Mouse (Mus musculus) hindbrain, embryonic 14.5 days (tissue): ENCODE measurements around the gene Wfdc8. TPM values are rescaled to one million over a fixed set of nuclear protein-coding genes. Genes with fewer than 3 reads are reported as not detected.

Experiments used
- ATAC-seq: fragments of 200-750 bp; cut with Nextera tagmentation; 2 replicates; pipeline ENCODE4 v1.8.0; 2017; ENCODE audit warnings: moderate number of reproducible peaks, mild to moderate bottlenecking, moderate TSS enrichment, moderate library complexity; ENCODE audit not compliant: low FRiP score
- DNase-seq: peaks from one replicate; pipeline ENCODE4 v3.0.0-alpha.2; 2015; ENCODE audit warnings: low spot score
- H3K27ac ChIP-seq: fragments of 300-500 bp; sonication (generic); 2 replicates; pipeline ENCODE4 v1.5.1; 2014; ENCODE audit warnings: mild to moderate bottlenecking, moderate library complexity
- H3K27me3 ChIP-seq: fragments of 300-500 bp; sonication (generic); 2 replicates; pipeline ENCODE4 v1.6.1; 2014; ENCODE audit warnings: mild to moderate bottlenecking, low read length, mixed read lengths; ENCODE audit not compliant: control insufficient read depth, insufficient read depth
- H3K36me3 ChIP-seq: fragments of 300-500 bp; sonication (generic); replicated peaks from 2 replicates; pipeline ENCODE4 v1.6.1; 2014; ENCODE audit not compliant: control insufficient read depth, insufficient read depth
- H3K4me1 ChIP-seq: fragments of 300-500 bp; sonication (generic); replicated peaks from 2 replicates; pipeline ENCODE4 v1.6.1; 2014; ENCODE audit warnings: antibody characterized with exemption, low read length, mixed read lengths; ENCODE audit not compliant: control insufficient read depth, insufficient read depth
- H3K4me2 ChIP-seq: fragments of 300-500 bp; sonication (generic); replicated peaks from 2 replicates; pipeline ENCODE4 v1.6.1; 2014; ENCODE audit warnings: mild to moderate bottlenecking, moderate library complexity
- H3K4me3 ChIP-seq: fragments of 300-500 bp; sonication (generic); replicated peaks from 2 replicates; pipeline ENCODE4 v1.5.1; 2014; ENCODE audit warnings: mild to moderate bottlenecking, low read length
- H3K9ac ChIP-seq: fragments of 300-500 bp; sonication (generic); 2 replicates; pipeline ENCODE4 v1.6.1; 2014
- H3K9me3 ChIP-seq: fragments of 300-500 bp; sonication (generic); 2 replicates; pipeline ENCODE4 v1.6.1; 2016; ENCODE audit warnings: low read length; ENCODE audit not compliant: control insufficient read depth
- WGBS: fragments of 180-500 bp; shearing (Covaris S2); extraction: QIAGEN DNeasy Blood & Tissue Kit; methylation state at CpG from one replicate; pipeline ENCODE4 v1.1.7; 2014; 5-methylcytosine and 5-hydroxymethylcytosine counted together
- polyA plus RNA-seq: library from polyadenylated mRNA; unstranded; fragments of >200 nt; fragmentation: Nextera tagmentation; extraction: Ambion mirVana; gene quantifications from 2 replicates; pipeline ENCODE4 v1.2.1, GENCODE M21; 2014

Wfdc8 gene
- polyA plus RNA-seq, 1 experiment from 2014 or later: not detected

- no peaks in the 10 kb centered on the region for H3K27me3 ChIP-seq
- WGBS: 92% methylated on average over 2 of the region's 2 CpGs
- H3K4me1 ChIP-seq: 0 out of 2 replicates have a peak, but pooled peaks cover 7% of the 10 kb centered on the region
- no peak overlapping the region for H3K9ac ChIP-seq
- H3K36me3 ChIP-seq: no peaks in the 10 kb centered on the region
- H3K4me3 ChIP-seq: no peak overlapping the region
- ATAC-seq (no peak), DNase-seq (no peak)
- no peak overlapping the region for H3K4me2 ChIP-seq
- H3K27ac ChIP-seq: no peak overlapping the region
- no peaks in the 10 kb centered on the region for H3K9me3 ChIP-seq
Observed at GRCm38 (mm10) chr2:164550895-164551269, 62.5 kb downstream of the Wfdc8 start.

GRCm38 (mm10) chr2:164549963-164550894 is 63.2 kb downstream of the Wfdc8 start:
- no peaks in the 10 kb centered on the region for H3K9me3 ChIP-seq
- ATAC-seq: no peak
- no peak for DNase-seq
- H3K4me2 ChIP-seq: no peak overlapping the region
- peak overlapping the region; percentile 31; the same call in 1 of the 2 replicates for H3K9ac ChIP-seq
- H3K4me1 ChIP-seq: 0 out of 2 replicates have a peak, but pooled peaks cover 7% of the 10 kb centered on the region
- no peak overlapping the region for H3K4me3 ChIP-seq
- H3K27me3 ChIP-seq: no peaks in the 10 kb centered on the region
- H3K27ac ChIP-seq: no peak overlapping the region
- H3K36me3 ChIP-seq: no peaks in the 10 kb centered on the region
- WGBS: 14% methylated on average over 10 of the region's 10 CpGs

GRCm38 (mm10) chr2:164549338-164549737 is 64.1 kb downstream of the Wfdc8 start:
- H3K36me3 ChIP-seq: no peaks in the 10 kb centered on the region
- H3K27ac ChIP-seq: no peak overlapping the region
- H3K9me3 ChIP-seq: no peaks in the 10 kb centered on the region
- ATAC-seq: no peak
- WGBS: 48% methylated on average over 4 of the region's 4 CpGs
- H3K4me2 ChIP-seq: no peak overlapping the region
- H3K9ac ChIP-seq: no peak overlapping the region
- 0 out of 2 replicates have a peak, but pooled peaks cover 7% of the 10 kb centered on the region for H3K4me1 ChIP-seq
- no peaks in the 10 kb centered on the region for H3K27me3 ChIP-seq
- H3K4me3 ChIP-seq: no peak overlapping the region
- DNase-seq: no peak

Other genes starting within 250 kb of the Wfdc8 start
- 0.33 and 0.62 TPM in 2 replicates for gene Slpi, start 224.5 kb downstream of the Wfdc8 start, polyA plus RNA-seq
- 0.04 and 0.15 TPM in 2 replicates for gene Rbpjl, start 210.5 kb downstream of the Wfdc8 start, polyA plus RNA-seq
- gene Matn4, start 208.5 kb downstream of the Wfdc8 start, polyA plus RNA-seq: 0.44 and 0.75 TPM in 2 replicates
- gene Sdc4, start 169.7 kb downstream of the Wfdc8 start, polyA plus RNA-seq: 6.8 and 9.3 TPM in 2 replicates
- gene Sys1, start 156.7 kb downstream of the Wfdc8 start, polyA plus RNA-seq: 87.1 and 92.6 TPM in 2 replicates
- 8.6 and 10.0 TPM in 2 replicates for gene Gm20458, start 152.7 kb downstream of the Wfdc8 start, polyA plus RNA-seq
- gene Trp53tg5, start 139.9 kb downstream of the Wfdc8 start, polyA plus RNA-seq: 0.28 TPM in 1 of 2 replicates, not detected in the other
- 13.8 and 14.4 TPM in 2 replicates for gene Dbndd2, start 127.5 kb downstream of the Wfdc8 start, polyA plus RNA-seq
- gene Pigt, start 116.1 kb downstream of the Wfdc8 start, polyA plus RNA-seq: 109 and 110 TPM in 2 replicates
- gene Wfdc2, start 51.2 kb downstream of the Wfdc8 start, polyA plus RNA-seq: 2.4 and 4.0 TPM in 2 replicates
- gene Spint3, start 40.2 kb downstream of the Wfdc8 start, polyA plus RNA-seq: not detected in 2 replicates
- 0.25 TPM in 1 of 2 replicates, not detected in the other for gene Wfdc6a, start 28.2 kb downstream of the Wfdc8 start, polyA plus RNA-seq
- not detected in 2 replicates for gene Eppin, start 20.0 kb downstream of the Wfdc8 start, polyA plus RNA-seq
- gene Wfdc6b, start 104 bp downstream of the Wfdc8 start, polyA plus RNA-seq: not detected in 2 replicates
- gene Wfdc16, start 25.2 kb upstream of the Wfdc8 start, polyA plus RNA-seq: not detected in 2 replicates
- not detected in 2 replicates for gene Wfdc10, start 42.4 kb upstream of the Wfdc8 start, polyA plus RNA-seq
- not detected in 2 replicates for gene Wfdc9, start 43.0 kb upstream of the Wfdc8 start, polyA plus RNA-seq
- not detected in 2 replicates for gene Wfdc11, start 60.5 kb upstream of the Wfdc8 start, polyA plus RNA-seq
- gene Wfdc13, start 71.5 kb upstream of the Wfdc8 start, polyA plus RNA-seq: 0.26 TPM in 1 of 2 replicates, not detected in the other
- gene Spint4, start 84.9 kb upstream of the Wfdc8 start, polyA plus RNA-seq: not detected in 2 replicates
- gene Spint5, start 101.7 kb upstream of the Wfdc8 start, polyA plus RNA-seq: not detected in 2 replicates
- gene Wfdc3, start 132.3 kb upstream of the Wfdc8 start, polyA plus RNA-seq: 0.78 and 1.4 TPM in 2 replicates
- gene Dnttip1, start 132.4 kb upstream of the Wfdc8 start, polyA plus RNA-seq: 46.6 and 50.3 TPM in 2 replicates
- gene Ube2c, start 156.3 kb upstream of the Wfdc8 start, polyA plus RNA-seq: 59.4 and 67.9 TPM in 2 replicates
- 0.39 TPM in 1 of 2 replicates, not detected in the other for gene Tnnc2, start 166.3 kb upstream of the Wfdc8 start, polyA plus RNA-seq
- 33.3 and 40.8 TPM in 2 replicates for gene Snx21, start 172.2 kb upstream of the Wfdc8 start, polyA plus RNA-seq
- 18.3 and 20.8 TPM in 2 replicates for gene Acot8, start 191.3 kb upstream of the Wfdc8 start, polyA plus RNA-seq
- gene Zswim3, start 191.5 kb upstream of the Wfdc8 start, polyA plus RNA-seq: 16.4 and 17.0 TPM in 2 replicates
- gene Zswim1, start 209.1 kb upstream of the Wfdc8 start, polyA plus RNA-seq: 25.7 and 26.7 TPM in 2 replicates
- gene Spata25, start 214.9 kb upstream of the Wfdc8 start, polyA plus RNA-seq: not detected in 2 replicates
- gene Ctsa, start 219.2 kb upstream of the Wfdc8 start, polyA plus RNA-seq: 85.9 and 89.6 TPM in 2 replicates
- 5.8 and 7.9 TPM in 2 replicates for gene Neurl2, start 219.8 kb upstream of the Wfdc8 start, polyA plus RNA-seq
- gene Pltp, start 244.1 kb upstream of the Wfdc8 start, polyA plus RNA-seq: 148 and 167 TPM in 2 replicates